Mouse (Mus musculus): ENCODE results near the gene Mettl6.

Mettl6 gene

GRCm38 (mm10) chr14:31494975-31495455 lies at the start of gene Mettl6:
Mettl6 (minus strand) TSS chr14:31495040.
- peak; percentile 91 for DNase-seq (ENCODE audit: low spot score)

- DNase-seq (ENCODE audit: low spot score), result no peak
These were observed 49.1 kb upstream of the Mettl6 start for GRCm38 (mm10) chr14:31543885-31544442.

- DNase-seq (ENCODE audit: low spot score), result no peak
These were observed 42.5 kb upstream of the Mettl6 start for GRCm38 (mm10) chr14:31537298-31537697.

- DNase-seq (ENCODE audit: low spot score), result no peak
These were observed 37.8 kb upstream of the Mettl6 start for GRCm38 (mm10) chr14:31532656-31533055.

GRCm38 (mm10) chr14:31531506-31532148 lies 36.8 kb upstream of the Mettl6 start:
- no peak for DNase-seq (ENCODE audit: low spot score)

- DNase-seq (ENCODE audit: low spot score), result no peak
These were observed 36.0 kb upstream of the Mettl6 start for GRCm38 (mm10) chr14:31530847-31531246.

- no peak for DNase-seq (ENCODE audit: low spot score)
These were observed 30.4 kb upstream of the Mettl6 start for GRCm38 (mm10) chr14:31525040-31525810.

GRCm38 (mm10) chr14:31521318-31521717 lies 26.5 kb upstream of the Mettl6 start:
- DNase-seq (ENCODE audit: low spot score), result no peak

- DNase-seq (ENCODE audit: low spot score), result no peak
These were observed 24.3 kb upstream of the Mettl6 start for GRCm38 (mm10) chr14:31519165-31519564.

- DNase-seq (ENCODE audit: low spot score), result no peak
These were observed 21.1 kb upstream of the Mettl6 start for GRCm38 (mm10) chr14:31515895-31516294.

- DNase-seq (ENCODE audit: low spot score), result no peak
These were observed 15.5 kb upstream of the Mettl6 start for GRCm38 (mm10) chr14:31510322-31510721.

- DNase-seq (ENCODE audit: low spot score), result no peak
These were observed 15.1 kb upstream of the Mettl6 start for GRCm38 (mm10) chr14:31509911-31510310.

GRCm38 (mm10) chr14:31506456-31506855 lies 11.6 kb upstream of the Mettl6 start:
- no peak for DNase-seq (ENCODE audit: low spot score)

GRCm38 (mm10) chr14:31503406-31503805 lies 8.6 kb upstream of the Mettl6 start:
- DNase-seq (ENCODE audit: low spot score), result no peak

- DNase-seq (ENCODE audit: low spot score), result no peak
These were observed 4.7 kb upstream of the Mettl6 start for GRCm38 (mm10) chr14:31499526-31499925.

GRCm38 (mm10) chr14:31496241-31496646 lies 1.4 kb upstream of the Mettl6 start:
- DNase-seq (ENCODE audit: low spot score), result peak; percentile 85

- peak; percentile 23 for DNase-seq (ENCODE audit: low spot score)
These were observed 698 bp upstream of the Mettl6 start for GRCm38 (mm10) chr14:31495538-31495937.

GRCm38 (mm10) chr14:31494349-31494974 lies 378 bp downstream of the Mettl6 start, which contains the start of gene Eaf1:
Eaf1 (plus strand) TSS chr14:31494399.
- DNase-seq (ENCODE audit: low spot score), result peak; percentile 48

GRCm38 (mm10) chr14:31493901-31494300 lies 939 bp downstream of the Mettl6 start:
- DNase-seq (ENCODE audit: low spot score), result no peak

GRCm38 (mm10) chr14:31488055-31488454 lies 6.8 kb downstream of the Mettl6 start:
- DNase-seq (ENCODE audit: low spot score), result no peak

- no peak for DNase-seq (ENCODE audit: low spot score)
These were observed 8.4 kb downstream of the Mettl6 start for GRCm38 (mm10) chr14:31486465-31486864.

GRCm38 (mm10) chr14:31482417-31482816 lies 12.4 kb downstream of the Mettl6 start:
- DNase-seq (ENCODE audit: low spot score), result no peak
